Mouse (Mus musculus): ENCODE results near the gene Abcc2. TPM values are rescaled to one million over a fixed set of nuclear protein-coding genes. Genes with fewer than 3 reads are reported as not detected.
A peak's percentile ranks its signal among the peaks of the same experiment; 100 is the strongest.

Gene Abcc2
- total RNA-seq (2014; rRNA removed; ENCODE audit: low replicate concordance) (not detected in 2 replicates), polyA plus RNA-seq (2015; fragmentation: Nextera tagmentation; extraction: Ambion mirVana) (not detected in 2 replicates)

DNA sequence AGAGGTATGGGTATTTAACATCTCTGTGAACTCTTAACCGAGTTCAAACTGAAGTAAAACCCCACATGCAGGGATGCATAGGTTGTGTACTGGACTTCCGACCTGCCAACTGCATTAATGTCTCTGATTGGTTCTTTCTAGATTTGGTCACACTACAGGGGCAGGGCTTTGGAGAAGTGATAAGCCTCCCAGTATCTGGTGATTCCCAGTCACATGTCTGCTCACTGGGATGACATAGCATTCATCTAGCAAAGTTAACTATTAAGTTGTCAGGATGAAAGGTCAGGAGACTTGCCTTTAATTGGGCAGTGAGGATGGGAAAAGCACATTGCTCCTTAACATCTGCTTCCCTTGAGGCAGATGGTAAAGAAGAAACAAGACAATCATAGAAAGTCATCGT is at the start of gene Abcc2:
Abcc2 (plus strand) TSS at position 213 of the 400 bp plus-strand sequence.
- no peak within 1 kb of the TSS for H3K27ac ChIP-seq (ENCODE audit: low read depth)
- H3K9me3 ChIP-seq (replicated peaks; ENCODE audit: control insufficient read depth, low read length): no peaks in the 10 kb centered on the region
- no peak for DNase-seq (ENCODE audit: low spot score)
- no peak within 1 kb of the TSS for H3K4me3 ChIP-seq (ENCODE audit: low read depth, low read length)
- TF ChIP-seq CTCF (IDR thresholded peaks at IDR 0.05; ENCODE audit: low read depth) (no peak), EP300 (IDR thresholded peaks at IDR 0.05; ENCODE audit: low read depth) (no peak)
- no peak for ATAC-seq (ENCODE audit: insufficient read depth, low read depth)
- WGBS: 69% methylated on average over 3 of the region's 3 CpGs
- no peaks in the 10 kb centered on the region for H3K36me3 ChIP-seq (replicated peaks; ENCODE audit: control insufficient read depth, insufficient read depth, low read length)
- no peaks in the 10 kb centered on the region for H3K27me3 ChIP-seq (ENCODE audit: control insufficient read depth, insufficient read depth, low read length)
- no peak within 1 kb of the TSS for H3K9ac ChIP-seq (replicated peaks; ENCODE audit: low read depth, low read length)
- H3K4me1 ChIP-seq (ENCODE audit: control insufficient read depth, insufficient read depth): no peaks in the 10 kb centered on the region
- H3K4me2 ChIP-seq (ENCODE audit: low read depth, low read length): no peak within 1 kb of the TSS

- 96% methylated on average over 10 of the region's 10 CpGs for WGBS
- no peak for ATAC-seq (ENCODE audit: insufficient read depth, low read depth)
Observed at GRCm38 (mm10) chr19:43738409-43738808, 43.6 kb upstream of the Abcc2 start.

DNA sequence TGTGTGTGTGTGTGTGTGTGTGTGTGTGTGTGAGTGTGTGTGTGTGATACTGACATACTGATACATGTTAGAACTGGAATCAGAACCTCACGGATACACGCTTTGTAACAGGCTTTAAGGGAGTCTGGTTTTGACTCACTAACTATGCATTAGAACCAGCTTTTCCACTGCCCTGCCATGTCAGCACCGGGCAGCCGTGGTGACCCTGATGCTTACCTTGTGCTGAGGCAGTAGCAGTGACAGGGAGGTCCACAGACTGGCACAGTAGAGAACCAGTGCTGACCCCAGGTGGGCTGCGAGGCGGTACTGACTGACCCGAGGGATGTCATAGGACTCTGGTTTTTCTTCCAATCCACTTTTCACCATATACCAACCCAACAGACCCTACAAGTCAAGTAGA is 38.6 kb upstream of the Abcc2 start:
- H3K9ac ChIP-seq (replicated peaks; ENCODE audit: low read depth, low read length): no peak overlapping the region
- TF ChIP-seq CTCF (IDR thresholded peaks at IDR 0.05; ENCODE audit: low read depth): no peak
- TF ChIP-seq EP300 (IDR thresholded peaks at IDR 0.05; ENCODE audit: low read depth): no peak
- no peaks in the 10 kb centered on the region for H3K4me1 ChIP-seq (ENCODE audit: control insufficient read depth, insufficient read depth)
- no peaks in the 10 kb centered on the region for H3K27me3 ChIP-seq (ENCODE audit: control insufficient read depth, insufficient read depth, low read length)
- no peak for ATAC-seq (ENCODE audit: insufficient read depth, low read depth)
- H3K4me3 ChIP-seq (ENCODE audit: low read depth, low read length): no peak overlapping the region
- H3K4me2 ChIP-seq (ENCODE audit: low read depth, low read length): no peak overlapping the region
- no peak overlapping the region for H3K27ac ChIP-seq (ENCODE audit: low read depth)
- 93% methylated on average over 7 of the region's 7 CpGs for WGBS
- no peaks in the 10 kb centered on the region for H3K9me3 ChIP-seq (replicated peaks; ENCODE audit: control insufficient read depth, low read length)
- peaks cover 90% of the 10 kb centered on the region for H3K36me3 ChIP-seq (replicated peaks; ENCODE audit: control insufficient read depth, insufficient read depth, low read length)
- no peak for DNase-seq (ENCODE audit: low spot score)

More at GRCm38 (mm10) chr19:43738409-43738808, 43.6 kb upstream of the Abcc2 start:
- peaks cover 88% of the 10 kb centered on the region for H3K36me3 ChIP-seq (replicated peaks; ENCODE audit: control insufficient read depth, insufficient read depth, low read length)
- no peak overlapping the region for H3K4me2 ChIP-seq (ENCODE audit: low read depth, low read length)
- TF ChIP-seq EP300 (IDR thresholded peaks at IDR 0.05; ENCODE audit: low read depth): no peak
- no peak for TF ChIP-seq CTCF (IDR thresholded peaks at IDR 0.05; ENCODE audit: low read depth)
- no peaks in the 10 kb centered on the region for H3K4me1 ChIP-seq (ENCODE audit: control insufficient read depth, insufficient read depth)
- no peak overlapping the region for H3K9ac ChIP-seq (replicated peaks; ENCODE audit: low read depth, low read length)
- no peaks in the 10 kb centered on the region for H3K27me3 ChIP-seq (ENCODE audit: control insufficient read depth, insufficient read depth, low read length)
- DNase-seq (ENCODE audit: low spot score): no peak
- H3K27ac ChIP-seq (ENCODE audit: low read depth): no peak overlapping the region
- H3K9me3 ChIP-seq (replicated peaks; ENCODE audit: control insufficient read depth, low read length): no peaks in the 10 kb centered on the region
- H3K4me3 ChIP-seq (ENCODE audit: low read depth, low read length): no peak overlapping the region

- ATAC-seq (ENCODE audit: insufficient read depth, low read depth): no peak
- peaks cover 88% of the 10 kb centered on the region for H3K36me3 ChIP-seq (replicated peaks; ENCODE audit: control insufficient read depth, insufficient read depth, low read length)
Observed at GRCm38 (mm10) chr19:43745740-43746139, 36.3 kb upstream of the Abcc2 start.

DNA sequence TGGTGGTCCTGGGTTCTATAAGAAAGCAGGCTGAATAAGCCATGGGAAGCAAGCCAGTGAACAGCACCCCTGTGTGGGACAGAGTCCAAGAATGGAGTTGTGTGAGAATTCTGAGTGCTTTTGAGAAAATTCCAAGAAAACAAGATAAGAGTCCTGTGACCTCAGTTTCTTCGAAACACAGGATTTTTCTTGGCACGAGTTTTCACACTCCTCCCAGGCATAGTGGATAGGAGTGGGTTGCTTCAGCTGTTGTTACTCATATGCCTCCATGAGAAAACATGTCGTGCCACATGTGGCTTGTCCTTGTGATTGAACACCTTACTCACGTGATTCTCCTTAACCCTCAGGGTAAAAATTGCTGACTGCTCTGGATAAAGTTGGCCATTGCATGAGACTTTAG is 34.1 kb upstream of the Abcc2 start:
- H3K36me3 ChIP-seq (replicated peaks; ENCODE audit: control insufficient read depth, insufficient read depth, low read length): peaks cover 76% of the 10 kb centered on the region
- ATAC-seq (ENCODE audit: insufficient read depth, low read depth): peak; percentile 25

More at GRCm38 (mm10) chr19:43745740-43746139, 36.3 kb upstream of the Abcc2 start:
- no peak for DNase-seq (ENCODE audit: low spot score)
- 72% methylated on average over 3 of the region's 3 CpGs for WGBS
- no peak for TF ChIP-seq EP300 (IDR thresholded peaks at IDR 0.05; ENCODE audit: low read depth)
- Histone ChIP-seq H3K27me3 (ENCODE audit: control insufficient read depth, insufficient read depth, low read length) (no peaks in the 10 kb centered on the region), H3K4me3 (ENCODE audit: low read depth, low read length) (no peak overlapping the region), H3K4me2 (ENCODE audit: low read depth, low read length) (no peak overlapping the region), H3K9ac (replicated peaks; ENCODE audit: low read depth, low read length) (no peak overlapping the region), H3K27ac (ENCODE audit: low read depth) (no peak overlapping the region), H3K9me3 (replicated peaks; ENCODE audit: control insufficient read depth, low read length) (no peaks in the 10 kb centered on the region), H3K4me1 (ENCODE audit: control insufficient read depth, insufficient read depth) (no peaks in the 10 kb centered on the region)

DNA sequence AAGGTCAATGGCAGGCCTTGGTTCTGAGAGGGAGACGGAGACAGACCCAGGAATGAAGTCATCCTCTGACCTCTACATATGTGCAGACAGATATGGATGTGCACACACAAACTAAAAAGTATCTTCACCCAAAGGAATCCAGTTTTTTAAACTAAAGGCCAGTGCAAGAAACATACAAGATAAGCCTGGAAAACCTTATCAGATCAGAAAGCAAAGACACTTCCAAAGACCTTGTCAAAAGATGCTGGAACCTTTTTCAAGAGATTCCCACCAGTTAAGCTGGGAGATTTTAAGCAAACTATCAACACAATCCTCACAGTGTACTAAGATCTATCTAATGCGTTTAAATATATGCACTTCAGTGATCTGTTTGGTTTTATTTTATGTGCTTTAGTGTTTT is 32.0 kb upstream of the Abcc2 start:
- H3K36me3 ChIP-seq (replicated peaks; ENCODE audit: control insufficient read depth, insufficient read depth, low read length): peaks cover 58% of the 10 kb centered on the region
- H3K4me2 ChIP-seq (ENCODE audit: low read depth, low read length): no peak overlapping the region
- H3K27me3 ChIP-seq (ENCODE audit: control insufficient read depth, insufficient read depth, low read length): no peaks in the 10 kb centered on the region
- TF ChIP-seq CTCF (IDR thresholded peaks at IDR 0.05; ENCODE audit: low read depth) (no peak), EP300 (IDR thresholded peaks at IDR 0.05; ENCODE audit: low read depth) (no peak)
- no peak overlapping the region for H3K27ac ChIP-seq (ENCODE audit: low read depth)
- 96% methylated on average over 2 of the region's 2 CpGs for WGBS
- ATAC-seq (ENCODE audit: insufficient read depth, low read depth): no peak
- no peak for DNase-seq (ENCODE audit: low spot score)
- H3K4me3 ChIP-seq (ENCODE audit: low read depth, low read length): no peak overlapping the region
- H3K4me1 ChIP-seq (ENCODE audit: control insufficient read depth, insufficient read depth): peaks cover 5% of the 10 kb centered on the region; the same call in 1 of the 2 replicates
- H3K9me3 ChIP-seq (replicated peaks; ENCODE audit: control insufficient read depth, low read length): no peaks in the 10 kb centered on the region
- no peak overlapping the region for H3K9ac ChIP-seq (replicated peaks; ENCODE audit: low read depth, low read length)

More for the DNA sequence above, 34.1 kb upstream of the Abcc2 start:
- Histone ChIP-seq H3K4me1 (ENCODE audit: control insufficient read depth, insufficient read depth) (no peaks in the 10 kb centered on the region), H3K9me3 (replicated peaks; ENCODE audit: control insufficient read depth, low read length) (no peaks in the 10 kb centered on the region), H3K27ac (ENCODE audit: low read depth) (no peak overlapping the region), H3K4me2 (ENCODE audit: low read depth, low read length) (no peak overlapping the region), H3K9ac (replicated peaks; ENCODE audit: low read depth, low read length) (no peak overlapping the region), H3K4me3 (ENCODE audit: low read depth, low read length) (no peak overlapping the region), H3K27me3 (ENCODE audit: control insufficient read depth, insufficient read depth, low read length) (no peaks in the 10 kb centered on the region)
- peak; percentile 39 for DNase-seq (ENCODE audit: low spot score)
- no peak for TF ChIP-seq EP300 (IDR thresholded peaks at IDR 0.05; ENCODE audit: low read depth)
- TF ChIP-seq CTCF (IDR thresholded peaks at IDR 0.05; ENCODE audit: low read depth): no peak
- 68% methylated on average over 4 of the region's 4 CpGs for WGBS

All from heart, postnatal 0 days (tissue).